Mouse (Mus musculus): ENCODE results near the gene Lrriq3. TPM values are rescaled to one million over a fixed set of nuclear protein-coding genes. Genes with fewer than 3 reads are reported as not detected.

The Lrriq3 gene
- polyA plus RNA-seq (2015; fragmentation: Nextera tagmentation; extraction: Ambion mirVana): 3.6 and 4.0 TPM in 2 replicates

GRCm38 (mm10) chr3:155093116-155093956 lies at the start of gene Lrriq3, which contains the start of gene Fpgt:
Gene Lrriq3 (plus strand): TSS chr3:155093434.
Gene Fpgt (minus strand): TSS chr3:155093403.

DNA sequence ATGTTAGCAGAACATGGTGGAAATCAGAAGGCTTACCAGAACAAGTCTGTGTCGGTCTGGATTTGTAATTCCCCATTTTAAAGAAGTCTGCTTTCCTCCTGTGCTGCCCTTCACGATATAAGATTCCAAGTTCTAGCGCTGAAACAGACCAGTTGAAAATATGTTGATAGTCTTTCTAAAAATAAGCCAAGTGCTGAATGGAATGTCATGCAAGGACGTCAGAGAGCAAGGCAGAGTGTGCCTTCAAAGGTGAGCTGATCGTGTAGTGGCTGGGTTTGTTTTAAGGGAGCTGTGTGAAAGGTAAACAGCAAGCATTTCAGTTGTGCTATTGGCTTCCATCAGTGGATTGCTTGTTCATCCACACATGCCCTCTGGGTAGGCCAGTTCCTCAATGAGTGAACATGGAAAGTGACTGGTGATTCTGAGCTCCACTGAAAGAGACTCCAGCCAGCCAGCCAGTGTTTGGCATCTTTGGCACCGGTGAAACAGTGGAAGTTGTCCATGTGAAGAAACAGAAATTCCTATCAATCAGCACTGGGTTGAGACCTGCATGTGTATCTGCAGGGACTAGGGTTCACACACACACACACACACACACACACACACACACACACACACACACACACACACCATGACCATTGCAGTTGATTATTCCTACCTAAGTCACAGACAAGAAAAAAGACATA lies 37.9 kb upstream of the Lrriq3 start, which contains the start of gene Tnni3k:
Tnni3k (minus strand) TSS at position 177 of the 686 bp plus-strand sequence.

Other genes with a start within 250 kb of the Lrriq3 start
- gene Tnni3k, start 38.0 kb upstream of the Lrriq3 start, polyA plus RNA-seq (2015; fragmentation: Nextera tagmentation; extraction: Ambion mirVana): not detected in 2 replicates
- 13.3 and 17.9 TPM in 2 replicates for gene Fpgt, start within 50 bp of the Lrriq3 start, polyA plus RNA-seq (2015; fragmentation: Nextera tagmentation; extraction: Ambion mirVana)

All from adrenal gland, postnatal 0 days (tissue).